Mouse (Mus musculus): Measurements from ENCODE around the gene Smim20. TPM values are rescaled to one million over a fixed set of nuclear protein-coding genes. Genes with fewer than 3 reads are reported as not detected.

Smim20 gene
- polyA plus RNA-seq (2017; shearing (Covaris generic)), result 36.2 TPM

GRCm38 (mm10) chr5:53266931-53267853 lies at the start of gene Smim20:
Gene Smim20, plus strand, starts transcription at chr5:53267083.

Other genes with a start within 250 kb of the Smim20 start
- 0.44 TPM for gene Slc34a2, start 229.0 kb upstream of the Smim20 start, polyA plus RNA-seq (2017; shearing (Covaris generic))
- gene Sel1l3, start 53.2 kb upstream of the Smim20 start, polyA plus RNA-seq (2017; shearing (Covaris generic)), result not detected
- 40.9 TPM for gene Rbpj, start 199.1 kb downstream of the Smim20 start, polyA plus RNA-seq (2017; shearing (Covaris generic))

All from effector memory CD4-positive, alpha-beta T cell, adult 7 months (primary cell).